In the genomic region with DNA sequence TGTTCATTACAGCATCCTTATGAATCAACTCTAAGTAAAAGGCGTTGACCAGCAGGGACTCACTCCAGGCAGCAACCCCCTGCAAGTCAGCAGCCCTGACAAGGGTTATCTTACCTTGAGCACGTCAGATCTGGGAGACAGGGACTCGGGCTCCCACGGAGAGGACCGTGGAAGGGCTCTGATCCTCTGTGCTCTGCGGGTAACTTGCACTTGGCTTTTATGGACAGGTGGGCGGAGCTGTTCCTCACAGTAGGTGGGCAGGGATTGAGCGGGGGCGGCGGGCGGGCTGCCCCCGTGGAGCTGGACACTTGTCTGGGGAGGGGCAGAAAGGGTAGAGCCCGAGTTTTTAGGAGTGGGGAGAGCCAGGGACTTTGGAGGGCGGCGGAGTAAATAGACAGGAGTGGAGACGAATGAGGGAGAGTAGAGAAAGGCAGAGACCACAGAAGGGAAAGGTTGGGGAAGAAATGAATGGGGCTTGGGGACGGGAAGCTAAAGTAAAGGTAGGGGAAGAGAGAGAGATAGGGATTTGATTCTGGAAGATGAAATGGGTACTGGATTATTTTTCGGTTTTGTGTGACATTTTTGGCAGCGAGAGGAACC, we compare ENCODE assay signal across 9 mouse cellular contexts. TPM values are rescaled to one million over a fixed set of nuclear protein-coding genes. Genes with fewer than 3 reads are reported as not detected.
DNase-seq lines count a peak whose midpoint lies in the region; ATAC-seq and TF ChIP-seq lines count a peak whose summit lies in the region.
"Had no signal": no experiment of that assay in that cellular context is flagged by ENCODE, and none has a peak within 500 bp of the region (broad histone marks: within the 10 kb centered on the region; RNA-seq: fewer than 3 reads in every experiment).

A gene (minus strand): TSS at position 212 of the 600 bp plus-strand sequence.

- no peak within 1 kb of the TSS for H3K27ac ChIP-seq in forebrain, postnatal 0 days (ENCODE audit: low read depth, low read length)
- H3K27ac ChIP-seq in intestine, embryonic 15.5 days = no peak within 1 kb of the TSS
- H3K27ac ChIP-seq in midbrain, embryonic 10.5 days (replicated peaks) = peak within 1 kb of the TSS; percentile 57

- peak within 1 kb of the TSS; percentile 38 for H3K4me3 ChIP-seq in forebrain, postnatal 0 days (ENCODE audit: low read depth, low read length)
- peak within 1 kb of the TSS; percentile 32 for H3K4me3 ChIP-seq in intestine, embryonic 15.5 days (replicated peaks)
- peak within 1 kb of the TSS; percentile 58 for H3K4me3 ChIP-seq in midbrain, embryonic 10.5 days

- no peak for DNase-seq in frontal cortex, postnatal 10 days (ENCODE audit: low spot score in 2 of 2)
- no peak for DNase-seq in Patski (ENCODE audit: low read depth, low spot score)
- no peak for DNase-seq in forebrain, postnatal 0 days
- peak; percentile 22 for DNase-seq in midbrain, embryonic 10.5 days (ENCODE audit: low spot score)
- no peak for DNase-seq in spleen, adult 18-20 months
- no peak for DNase-seq in right cerebral cortex, postnatal 36 days (ENCODE audit: low spot score in 2 of 2)

- peak; percentile 55 for ATAC-seq in frontal cortex, adult (ENCODE audit: low TSS enrichment)
- peak; percentile 23 for ATAC-seq in Patski
- ATAC-seq in forebrain, postnatal 0 days = peak; percentile 32; the same call in 1 of the 2 replicates
- peak; percentile 61 for ATAC-seq in intestine, embryonic 15.5 days

- no peaks in the 10 kb centered on the region for H3K36me3 ChIP-seq in forebrain, postnatal 0 days (ENCODE audit: insufficient read depth)
- no peaks in the 10 kb centered on the region for H3K36me3 ChIP-seq in intestine, embryonic 15.5 days
- no peaks in the 10 kb centered on the region for H3K36me3 ChIP-seq in midbrain, embryonic 10.5 days
- H3K36me3 ChIP-seq: G1E had no signal

- CTCF ChIA-PET in Patski (lab: Charles Lee) = interaction anchor here (0.9 kb wide), 1 partner anchor 85 kb away, joined by 3 read pairs; no protein-coding TSS in a partner anchor

- no peak for TF ChIP-seq CTCF in Patski (IDR thresholded peaks at IDR 0.05)
- no peak for TF ChIP-seq CTCF in forebrain, postnatal 0 days (IDR thresholded peaks at IDR 0.05; ENCODE audit: low read depth)

- in situ Hi-C loops in Patski (cut with MboI; ENCODE audit: low pct_unique_long_range_greater_than_20kb) = loop anchor here (5.0 to 10.0 kb wide), 2 partner anchors 82 to 150 kb away; no protein-coding TSS in a partner anchor

- peak within 1 kb of the TSS; percentile 62 for H3K4me2 ChIP-seq in forebrain, postnatal 0 days (ENCODE audit: low read depth)
- peak within 1 kb of the TSS; percentile 75 for H3K4me2 ChIP-seq in intestine, embryonic 15.5 days (replicated peaks)

- POLR2A ChIA-PET in Patski (lab: Charles Lee) = interaction anchor here (0.6 to 0.7 kb wide), 2 partner anchors 45 to 188 kb away, joined by 3 read pairs; no protein-coding TSS in a partner anchor

- no peaks in the 10 kb centered on the region for H3K27me3 ChIP-seq in Patski
- no peaks in the 10 kb centered on the region for H3K27me3 ChIP-seq in forebrain, postnatal 0 days (ENCODE audit: insufficient read depth, low read length)
- peaks cover 5% of the 10 kb centered on the region; the same call in 1 of the 2 replicates for H3K27me3 ChIP-seq in intestine, embryonic 15.5 days (replicated peaks)
- peaks cover 25% of the 10 kb centered on the region for H3K27me3 ChIP-seq in midbrain, embryonic 10.5 days (ENCODE audit: low read depth, poor library complexity, severe bottlenecking)

- WGBS in forebrain, postnatal 0 days = 2% methylated on average over 19 of the region's 19 CpGs
- 3% methylated on average over 19 of the region's 19 CpGs for WGBS in intestine, embryonic 15.5 days
- 4% methylated on average over 19 of the region's 19 CpGs for WGBS in midbrain, embryonic 10.5 days

- H3K9me3 ChIP-seq in forebrain, postnatal 0 days (ENCODE audit: low read length) = no peaks in the 10 kb centered on the region
- H3K9me3 ChIP-seq in intestine, embryonic 15.5 days = no peaks in the 10 kb centered on the region
- H3K9me3 ChIP-seq in midbrain, embryonic 10.5 days (replicated peaks) = no peaks in the 10 kb centered on the region
- H3K9me3 ChIP-seq: G1E had no signal

- peak within 1 kb of the TSS; percentile 45 for H3K9ac ChIP-seq in forebrain, postnatal 0 days
- H3K9ac ChIP-seq in intestine, embryonic 15.5 days = 0 out of 2 replicates have a peak within 1 kb of the TSS, but pooled peaks have one; percentile 18

- 0 out of 2 replicates have a peak, but pooled peaks cover 3% of the 10 kb centered on the region for H3K4me1 ChIP-seq in forebrain, postnatal 0 days (ENCODE audit: insufficient read depth)
- peaks cover 7% of the 10 kb centered on the region for H3K4me1 ChIP-seq in intestine, embryonic 15.5 days (replicated peaks)
- peaks cover 23% of the 10 kb centered on the region for H3K4me1 ChIP-seq in midbrain, embryonic 10.5 days

RNA-seq across cellular contexts. Expression of the gene that starts here (rescaled TPM):
- 36.6 TPM for polyA plus RNA-seq in Patski (2021)
- 5.5 and 7.7 TPM in 2 replicates for total RNA-seq in forebrain, postnatal 0 days (2014; rRNA removed)
- polyA plus RNA-seq in forebrain, postnatal 0 days (2015; fragmentation: Nextera tagmentation; extraction: Ambion mirVana) = 1.9 and 3.5 TPM in 2 replicates
- polyA plus RNA-seq in intestine, embryonic 15.5 days (2015; fragmentation: Nextera tagmentation; extraction: Ambion mirVana) = 3.9 and 4.8 TPM in 2 replicates
- 0.33 and 1.1 TPM in 2 replicates for polyA plus RNA-seq in midbrain, embryonic 10.5 days (2016; fragmentation: Nextera tagmentation; extraction: Ambion mirVana)
- polyA plus RNA-seq: G1E had no signal
